Mouse (Mus musculus) limb, embryonic 14.5 days (tissue): ENCODE data around the gene Smim20. TPM values are rescaled to one million over a fixed set of nuclear protein-coding genes. Genes with fewer than 3 reads are reported as not detected.

Source experiments
- ATAC-seq: fragments of 200-750 bp; cut with Nextera tagmentation; 2 replicates; pipeline ENCODE4 v1.8.0; 2017; ENCODE audit warnings: low read depth, moderate number of reproducible peaks, moderate TSS enrichment; ENCODE audit not compliant: low FRiP score
- DNase-seq: peaks from one replicate; pipeline ENCODE4 v3.0.0-alpha.2; 2015; ENCODE audit warnings: low spot score
- H3K27ac ChIP-seq: fragments of 300-500 bp; sonication (generic); replicated peaks from 2 replicates; pipeline ENCODE4 v1.5.1; 2014; ENCODE audit warnings: low read depth, mild to moderate bottlenecking, low read length, moderate library complexity, mixed read lengths
- H3K27me3 ChIP-seq: fragments of 300-500 bp; sonication (generic); 2 replicates; pipeline ENCODE4 v1.6.1; 2014; ENCODE audit warnings: low read length, mixed read lengths; ENCODE audit not compliant: control insufficient read depth, insufficient read depth
- H3K36me3 ChIP-seq: fragments of 300-500 bp; sonication (generic); 2 replicates; pipeline ENCODE4 v1.6.1; 2014; ENCODE audit warnings: mild to moderate bottlenecking, low read length, moderate library complexity, mixed read lengths; ENCODE audit not compliant: control insufficient read depth, insufficient read depth
- H3K4me1 ChIP-seq: fragments of 300-500 bp; sonication (generic); 2 replicates; pipeline ENCODE4 v1.6.1; 2014; ENCODE audit warnings: antibody characterized with exemption, low read length, mixed read lengths; ENCODE audit not compliant: control insufficient read depth, insufficient read depth
- H3K4me2 ChIP-seq: fragments of 300-500 bp; sonication (generic); replicated peaks from 2 replicates; pipeline ENCODE4 v1.6.1; 2014; ENCODE audit warnings: low read depth, mild to moderate bottlenecking, low read length, moderate library complexity; ENCODE audit not compliant: severe bottlenecking
- H3K4me3 ChIP-seq: fragments of 300-500 bp; sonication (generic); replicated peaks from 2 replicates; pipeline ENCODE4 v1.5.1; 2014; ENCODE audit warnings: low read length
- H3K9ac ChIP-seq: fragments of 300-500 bp; sonication (generic); 2 replicates; pipeline ENCODE4 v1.6.1; 2014; ENCODE audit warnings: mild to moderate bottlenecking, low read depth, low read length, moderate library complexity; ENCODE audit not compliant: severe bottlenecking
- H3K9me3 ChIP-seq: fragments of 300-500 bp; sonication (generic); 2 replicates; pipeline ENCODE4 v1.6.1; 2016; ENCODE audit warnings: low read length; ENCODE audit not compliant: control insufficient read depth
- POLR2A ChIP-seq: fragments of 200-500 bp; IDR thresholded peaks from 2 replicates; pipeline ENCODE4 v1.8.0; 2012; ENCODE audit warnings: inconsistent platforms, mild to moderate bottlenecking, moderate library complexity, borderline replicate concordance; ENCODE audit not compliant: insufficient read depth, insufficient read length; ENCODE audit errors: extremely low read depth
- WGBS: fragments of 180-500 bp; shearing (Covaris S2); extraction: QIAGEN DNeasy Blood & Tissue Kit; methylation state at CpG from one replicate; pipeline ENCODE4 v1.1.7; 2014; 5-methylcytosine and 5-hydroxymethylcytosine counted together
- polyA plus RNA-seq, 2 experiments: library from polyadenylated mRNA; depleted of rRNA in 1 of 2; stranded (reverse) in 1 of 2; unstranded in 1 of 2; fragments of >200 nt; fragmentation: Nextera tagmentation in 1 of 2; extraction: Ambion mirVana in 1 of 2; gene quantifications; 2 replicates each; pipeline versions ENCODE4 v1.2.1 to v1.2.3; 2012 to 2014

Gene Smim20
- polyA plus RNA-seq, 2 experiments = 48.1 to 112 TPM

GRCm38 (mm10) chr5:53324256-53324655, 57.4 kb downstream of the Smim20 start:
- no peak for TF ChIP-seq POLR2A
- no peaks in the 10 kb centered on the region for H3K27me3 ChIP-seq
- whole genome bisulfite sequencing = 82% methylated on average over 3 of the region's 3 CpGs
- no peak overlapping the region for H3K27ac ChIP-seq
- H3K4me1 ChIP-seq = peaks cover 25% of the 10 kb centered on the region
- no peaks in the 10 kb centered on the region for H3K36me3 ChIP-seq
- ATAC-seq (no peak), DNase-seq (no peak)
- no peak overlapping the region for H3K9ac ChIP-seq
- H3K9me3 ChIP-seq = no peaks in the 10 kb centered on the region
- no peak overlapping the region for H3K4me2 ChIP-seq
- H3K4me3 ChIP-seq = no peak overlapping the region

GRCm38 (mm10) chr5:53324791-53325190, 57.9 kb downstream of the Smim20 start:
- ATAC-seq = no peak
- WGBS = 55% methylated on average over 6 of the region's 6 CpGs
- H3K4me1 ChIP-seq = peaks cover 20% of the 10 kb centered on the region
- no peaks in the 10 kb centered on the region for H3K27me3 ChIP-seq
- H3K4me2 ChIP-seq = no peak overlapping the region
- H3K9me3 ChIP-seq = no peaks in the 10 kb centered on the region
- no peak overlapping the region for H3K4me3 ChIP-seq
- no peak for TF ChIP-seq POLR2A
- no peak for DNase-seq
- H3K36me3 ChIP-seq = no peaks in the 10 kb centered on the region
- no peak overlapping the region for H3K9ac ChIP-seq
- H3K27ac ChIP-seq = no peak overlapping the region

- DNase-seq = peak; percentile 68
- WGBS = 5% methylated on average over 8 of the region's 8 CpGs
- H3K9ac ChIP-seq = no peak overlapping the region
- no peaks in the 10 kb centered on the region for H3K27me3 ChIP-seq
- peaks cover 14% of the 10 kb centered on the region; the same call in 1 of the 2 replicates for H3K4me1 ChIP-seq
- H3K27ac ChIP-seq = no peak overlapping the region
- TF ChIP-seq POLR2A = no peak
- no peaks in the 10 kb centered on the region for H3K36me3 ChIP-seq
- H3K4me3 ChIP-seq = no peak overlapping the region
- ATAC-seq = peak; percentile 26
- no peaks in the 10 kb centered on the region for H3K9me3 ChIP-seq
- H3K4me2 ChIP-seq = no peak overlapping the region; the same call in 1 of the 2 replicates
Observed at GRCm38 (mm10) chr5:53326023-53326422, 59.1 kb downstream of the Smim20 start.

- 63% methylated on average over 5 of the region's 5 CpGs for WGBS
- no peak for TF ChIP-seq POLR2A
- ATAC-seq = no peak
Observed at GRCm38 (mm10) chr5:53326491-53326890, 59.6 kb downstream of the Smim20 start.

More at GRCm38 (mm10) chr5:53326491-53326890, 59.6 kb downstream of the Smim20 start:
- no peak overlapping the region for H3K9ac ChIP-seq
- no peak overlapping the region; the same call in 1 of the 2 replicates for H3K4me2 ChIP-seq
- no peaks in the 10 kb centered on the region for H3K36me3 ChIP-seq
- H3K9me3 ChIP-seq = no peaks in the 10 kb centered on the region
- no peak overlapping the region for H3K27ac ChIP-seq
- no peak for DNase-seq
- no peaks in the 10 kb centered on the region for H3K27me3 ChIP-seq
- H3K4me1 ChIP-seq = 0 out of 2 replicates have a peak, but pooled peaks cover 11% of the 10 kb centered on the region
- H3K4me3 ChIP-seq = no peak overlapping the region

Other genes starting within 250 kb of the Smim20 start
- 0.03 and 0.14 TPM in 2 replicates for gene Slc34a2, start 229.0 kb upstream of the Smim20 start, polyA plus RNA-seq (2012; rRNA removed)
- gene Slc34a2, start 229.0 kb upstream of the Smim20 start, polyA plus RNA-seq (2014; fragmentation: Nextera tagmentation; extraction: Ambion mirVana) = 0.11 and 0.18 TPM in 2 replicates
- 4.6 and 5.1 TPM in 2 replicates for gene Sel1l3, start 53.2 kb upstream of the Smim20 start, polyA plus RNA-seq (2012; rRNA removed)
- 2.7 and 3.6 TPM in 2 replicates for gene Sel1l3, start 53.2 kb upstream of the Smim20 start, polyA plus RNA-seq (2014; fragmentation: Nextera tagmentation; extraction: Ambion mirVana)
- gene Rbpj, start 199.1 kb downstream of the Smim20 start, polyA plus RNA-seq (2012; rRNA removed) = 57.3 and 60.8 TPM in 2 replicates
- 49.7 and 52.6 TPM in 2 replicates for gene Rbpj, start 199.1 kb downstream of the Smim20 start, polyA plus RNA-seq (2014; fragmentation: Nextera tagmentation; extraction: Ambion mirVana)